Mouse (Mus musculus) thymus, postnatal 14 days (tissue): ENCODE data around the gene Sirt7.

Experiments
- DNase-seq: peaks from one replicate; pipeline ENCODE4 v3.0.0; 2021

Gene Sirt7

GRCm38 (mm10) chr11:120581490-120582267 is 43.4 kb downstream of the Sirt7 start, which contains the start of gene Arhgdia:
Arhgdia (minus strand) TSS chr11:120581624.
- peak; percentile 91 for DNase-seq

- peak; percentile 58 for DNase-seq
Measured at GRCm38 (mm10) chr11:120580871-120581331, 44.1 kb downstream of the Sirt7 start.

- peak; percentile 42 for DNase-seq
Measured at GRCm38 (mm10) chr11:120580190-120580589, 44.9 kb downstream of the Sirt7 start.

GRCm38 (mm10) chr11:120579316-120580107 is 45.5 kb downstream of the Sirt7 start:
- peak; percentile 88 for DNase-seq

- peak; percentile 23 for DNase-seq
Measured at GRCm38 (mm10) chr11:120578694-120579243, 46.3 kb downstream of the Sirt7 start.

GRCm38 (mm10) chr11:120578024-120578693 is 46.9 kb downstream of the Sirt7 start:
- DNase-seq: peak; percentile 18

- DNase-seq: peak; percentile 30
Measured at GRCm38 (mm10) chr11:120577211-120578023, 47.6 kb downstream of the Sirt7 start.

GRCm38 (mm10) chr11:120576365-120576981 is 48.6 kb downstream of the Sirt7 start:
- no peak for DNase-seq

- DNase-seq: no peak
Measured at GRCm38 (mm10) chr11:120575940-120576339, 49.1 kb downstream of the Sirt7 start.

GRCm38 (mm10) chr11:120575046-120575445 is 50.0 kb downstream of the Sirt7 start:
- no peak for DNase-seq

- no peak for DNase-seq
Measured at GRCm38 (mm10) chr11:120574278-120574600, 50.8 kb downstream of the Sirt7 start.

- no peak for DNase-seq
Measured at GRCm38 (mm10) chr11:120573585-120574277, 51.3 kb downstream of the Sirt7 start.

- peak; percentile 99 for DNase-seq
Measured at GRCm38 (mm10) chr11:120572752-120573584, 52.1 kb downstream of the Sirt7 start, which contains the start of gene P4hb. P4hb (minus strand) TSS chr11:120573253.

- DNase-seq: no peak
Measured at GRCm38 (mm10) chr11:120572417-120572751, 52.7 kb downstream of the Sirt7 start.

GRCm38 (mm10) chr11:120571754-120572416 is 53.2 kb downstream of the Sirt7 start:
- no peak for DNase-seq

GRCm38 (mm10) chr11:120571122-120571521 is 53.9 kb downstream of the Sirt7 start:
- no peak for DNase-seq
